Mouse (Mus musculus): ENCODE results near the gene Cyp2f2. TPM values are rescaled to one million over a fixed set of nuclear protein-coding genes. Genes with fewer than 3 reads are reported as not detected.

Cyp2f2 gene
- total RNA-seq (2018; cell fraction: chromatin; rRNA removed) = not detected
- not detected for total RNA-seq (2018; cell fraction: cytosol; rRNA removed)
- not detected for total RNA-seq (2018; cell fraction: nucleus; rRNA removed)
- polyA plus RNA-seq (2018) = not detected in 3 replicates

DNA sequence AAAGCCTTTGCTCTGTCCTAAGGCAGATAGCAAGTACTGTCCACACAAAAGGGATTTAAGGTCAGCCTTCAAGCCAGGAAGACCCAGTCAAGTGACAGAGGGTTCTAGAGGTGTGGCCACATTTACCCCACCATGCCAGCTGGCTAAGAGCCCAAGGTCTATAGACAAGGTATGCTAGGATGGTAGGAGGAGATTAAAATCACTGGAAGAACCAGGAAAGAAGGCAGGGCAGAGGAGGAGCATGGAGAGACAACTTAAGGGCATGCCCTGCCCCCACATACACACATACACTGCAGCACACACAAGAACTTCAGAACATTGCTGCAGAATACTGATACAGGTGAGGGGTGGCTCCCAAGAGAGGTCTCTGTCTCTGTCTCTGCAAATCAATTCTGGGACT lies at the start of gene Cyp2f2:
Gene Cyp2f2, plus strand, starts transcription at position 234 of the 400 bp plus-strand sequence.
- no peak within 1 kb of the TSS for H3K27ac ChIP-seq
- no peaks in the 10 kb centered on the region for H3K79me2 ChIP-seq (ENCODE audit: inconsistent target)
- no peaks in the 10 kb centered on the region for H3K36me3 ChIP-seq (ENCODE audit: inconsistent target)
- H3K4me3 ChIP-seq (ENCODE audit: inconsistent target) = no peak within 1 kb of the TSS

GRCm38 (mm10) chr7:27078641-27079040 lies 41.1 kb upstream of the Cyp2f2 start:
- no peak overlapping the region for H3K4me3 ChIP-seq (ENCODE audit: inconsistent target)
- H3K79me2 ChIP-seq (ENCODE audit: inconsistent target) = no peaks in the 10 kb centered on the region
- H3K27ac ChIP-seq = no peak overlapping the region
- WGBS (ENCODE audit: missing documents) = 67% methylated on average over 1 of the region's 1 CpGs
- H3K36me3 ChIP-seq (ENCODE audit: inconsistent target) = no peaks in the 10 kb centered on the region

DNA sequence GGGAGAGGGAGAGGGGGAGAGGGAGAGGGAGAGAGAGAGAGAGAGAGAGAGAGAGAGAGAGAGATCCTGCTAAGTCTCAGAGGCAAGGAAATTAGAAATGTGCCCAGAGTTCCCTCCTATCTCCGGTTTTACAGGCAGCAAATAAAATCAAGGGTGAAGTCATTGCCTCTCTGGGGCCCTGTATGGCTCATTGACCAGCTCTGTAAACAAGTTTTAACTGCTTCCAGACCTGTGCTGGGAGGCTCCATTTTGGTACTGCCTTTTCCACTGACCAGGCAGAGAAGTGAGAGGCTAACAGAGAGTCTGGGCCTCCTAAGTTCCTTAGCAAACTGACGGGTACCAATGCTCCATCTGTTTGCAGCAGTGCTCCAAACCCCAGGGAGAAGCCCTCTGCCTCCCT lies 38.1 kb upstream of the Cyp2f2 start:
- Histone ChIP-seq H3K79me2 (ENCODE audit: inconsistent target) (no peaks in the 10 kb centered on the region), H3K4me3 (ENCODE audit: inconsistent target) (no peak overlapping the region), H3K27ac (no peak overlapping the region), H3K36me3 (ENCODE audit: inconsistent target) (no peaks in the 10 kb centered on the region)
- 88% methylated on average over 2 of the region's 2 CpGs for WGBS (ENCODE audit: missing documents)

- 88% methylated on average over 4 of the region's 4 CpGs for WGBS (ENCODE audit: missing documents)
- H3K79me2 ChIP-seq (ENCODE audit: inconsistent target) = no peaks in the 10 kb centered on the region
- H3K4me3 ChIP-seq (ENCODE audit: inconsistent target) = no peak overlapping the region
- no peak overlapping the region for H3K27ac ChIP-seq
- H3K36me3 ChIP-seq (ENCODE audit: inconsistent target) = no peaks in the 10 kb centered on the region
Measured at GRCm38 (mm10) chr7:27091039-27091438, 28.7 kb upstream of the Cyp2f2 start.

DNA sequence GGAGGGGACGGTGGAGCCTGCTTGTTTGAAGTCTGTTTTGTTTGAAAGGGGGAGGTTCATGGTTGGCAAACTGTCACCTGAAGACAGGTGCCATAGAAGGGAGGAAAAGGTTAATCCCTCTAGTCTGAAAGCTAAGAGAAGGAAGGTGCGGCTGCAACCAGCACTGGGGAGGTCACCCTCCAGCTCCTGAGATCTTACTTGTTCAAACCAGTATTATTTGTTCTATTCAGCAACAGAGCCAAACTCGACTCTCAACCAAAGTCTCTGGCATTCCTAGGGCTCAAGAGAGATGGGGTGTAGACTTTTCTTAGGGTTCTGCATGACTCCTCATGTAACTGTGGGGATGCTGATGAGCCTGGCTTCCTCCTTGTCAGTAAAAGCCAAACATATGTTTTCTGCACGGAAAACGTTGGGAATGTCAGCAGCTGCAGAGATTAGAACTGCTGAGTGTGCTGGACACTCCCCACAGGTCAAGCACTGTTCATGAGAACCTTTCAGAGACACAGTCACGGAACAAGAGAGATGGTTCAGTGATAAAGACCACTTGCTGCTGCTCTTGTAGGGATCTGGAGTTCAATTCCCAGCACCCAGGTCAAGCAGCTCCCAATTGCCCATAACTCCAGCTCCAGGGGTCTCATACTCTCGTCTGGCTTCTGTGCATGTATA lies 27.5 kb upstream of the Cyp2f2 start:
- Histone ChIP-seq H3K27ac (no peak overlapping the region), H3K79me2 (ENCODE audit: inconsistent target) (no peaks in the 10 kb centered on the region), H3K36me3 (ENCODE audit: inconsistent target) (no peaks in the 10 kb centered on the region), H3K4me3 (ENCODE audit: inconsistent target) (no peak overlapping the region)
- WGBS (ENCODE audit: missing documents) = 81% methylated on average over 6 of the region's 7 CpGs

- H3K36me3 ChIP-seq (ENCODE audit: inconsistent target) = no peaks in the 10 kb centered on the region
- H3K4me3 ChIP-seq (ENCODE audit: inconsistent target) = no peak overlapping the region
- no peak overlapping the region for H3K27ac ChIP-seq
- no peaks in the 10 kb centered on the region for H3K79me2 ChIP-seq (ENCODE audit: inconsistent target)
- WGBS (ENCODE audit: missing documents) = 55% methylated on average over 1 of the region's 1 CpGs
Measured at GRCm38 (mm10) chr7:27092882-27093281, 26.8 kb upstream of the Cyp2f2 start.

- H3K27ac ChIP-seq = no peak overlapping the region
- H3K36me3 ChIP-seq (ENCODE audit: inconsistent target) = no peaks in the 10 kb centered on the region
- WGBS (ENCODE audit: missing documents) = 27% methylated on average over 3 of the region's 5 CpGs
- H3K79me2 ChIP-seq (ENCODE audit: inconsistent target) = no peaks in the 10 kb centered on the region
- no peak overlapping the region for H3K4me3 ChIP-seq (ENCODE audit: inconsistent target)
Measured at GRCm38 (mm10) chr7:27104882-27105281, 14.8 kb upstream of the Cyp2f2 start.

- Histone ChIP-seq H3K79me2 (ENCODE audit: inconsistent target) (no peaks in the 10 kb centered on the region), H3K27ac (no peak overlapping the region), H3K4me3 (ENCODE audit: inconsistent target) (no peak overlapping the region), H3K36me3 (ENCODE audit: inconsistent target) (no peaks in the 10 kb centered on the region)
Measured at GRCm38 (mm10) chr7:27110327-27110726, 9.4 kb upstream of the Cyp2f2 start.

DNA sequence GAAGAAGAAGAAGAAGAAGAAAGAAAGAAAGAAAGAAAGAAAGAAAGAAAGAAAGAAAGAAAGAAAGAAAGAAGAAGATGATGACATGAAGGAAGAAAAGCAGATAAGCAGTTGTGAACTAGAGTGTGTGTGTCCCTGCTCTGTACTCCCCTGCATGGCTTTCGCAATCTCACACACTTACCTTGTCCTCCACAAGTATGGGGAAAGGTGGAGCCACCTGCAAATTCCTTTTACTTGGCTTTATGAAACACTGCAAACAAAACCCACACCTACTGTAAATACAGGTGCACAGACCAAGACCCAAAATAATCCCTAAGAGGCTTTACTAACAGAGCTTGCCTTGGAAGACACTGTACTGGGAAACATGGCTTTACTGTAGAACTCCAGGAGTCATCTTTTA lies 8.7 kb upstream of the Cyp2f2 start:
- 89% methylated on average over 1 of the region's 1 CpGs for WGBS (ENCODE audit: missing documents)
- no peaks in the 10 kb centered on the region for H3K36me3 ChIP-seq (ENCODE audit: inconsistent target)

GRCm38 (mm10) chr7:27111987-27112386 lies 7.7 kb upstream of the Cyp2f2 start:
- no peaks in the 10 kb centered on the region for H3K79me2 ChIP-seq (ENCODE audit: inconsistent target)
- H3K27ac ChIP-seq = no peak overlapping the region
- H3K36me3 ChIP-seq (ENCODE audit: inconsistent target) = no peaks in the 10 kb centered on the region
- WGBS (ENCODE audit: missing documents) = 69% methylated on average over 3 of the region's 3 CpGs
- H3K4me3 ChIP-seq (ENCODE audit: inconsistent target) = no peak overlapping the region

More for the DNA sequence above, 8.7 kb upstream of the Cyp2f2 start:
- no peak overlapping the region for H3K27ac ChIP-seq
- no peaks in the 10 kb centered on the region for H3K79me2 ChIP-seq (ENCODE audit: inconsistent target)
- H3K4me3 ChIP-seq (ENCODE audit: inconsistent target) = no peak overlapping the region

- H3K27ac ChIP-seq = no peak overlapping the region
- no peaks in the 10 kb centered on the region for H3K36me3 ChIP-seq (ENCODE audit: inconsistent target)
- no peaks in the 10 kb centered on the region for H3K79me2 ChIP-seq (ENCODE audit: inconsistent target)
- WGBS (ENCODE audit: missing documents) = 31% methylated on average over 4 of the region's 4 CpGs
- no peak overlapping the region for H3K4me3 ChIP-seq (ENCODE audit: inconsistent target)
Measured at GRCm38 (mm10) chr7:27118033-27118511, 1.6 kb upstream of the Cyp2f2 start.

GRCm38 (mm10) chr7:27124305-27124832 lies 4.7 kb downstream of the Cyp2f2 start:
- H3K4me3 ChIP-seq (ENCODE audit: inconsistent target) = no peak overlapping the region
- H3K79me2 ChIP-seq (ENCODE audit: inconsistent target) = no peaks in the 10 kb centered on the region
- H3K36me3 ChIP-seq (ENCODE audit: inconsistent target) = no peaks in the 10 kb centered on the region
- 81% methylated on average over 5 of the region's 5 CpGs for WGBS (ENCODE audit: missing documents)
- H3K27ac ChIP-seq = no peak overlapping the region

DNA sequence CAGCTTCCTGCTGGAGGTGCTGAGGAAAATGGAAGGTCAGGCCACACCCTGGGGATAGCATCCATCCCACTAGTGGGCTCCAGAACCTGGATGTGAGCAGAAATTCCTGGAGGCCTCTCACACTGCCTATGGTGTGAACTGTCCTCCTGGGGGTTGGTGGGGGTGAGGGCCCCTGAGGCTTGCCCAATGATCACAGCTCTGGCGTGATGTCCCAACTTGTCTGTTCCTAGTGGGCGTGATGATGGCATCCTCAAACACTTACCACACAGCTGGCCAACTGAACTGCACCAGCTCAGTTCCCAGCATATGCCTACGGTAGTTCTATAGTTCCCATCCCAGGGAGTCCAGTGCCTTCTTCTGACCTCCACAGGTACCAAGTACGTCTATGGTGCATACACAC lies 5.3 kb downstream of the Cyp2f2 start:
- 76% methylated on average over 4 of the region's 4 CpGs for WGBS (ENCODE audit: missing documents)
- Histone ChIP-seq H3K36me3 (ENCODE audit: inconsistent target) (no peaks in the 10 kb centered on the region), H3K79me2 (ENCODE audit: inconsistent target) (no peaks in the 10 kb centered on the region), H3K4me3 (ENCODE audit: inconsistent target) (no peak overlapping the region), H3K27ac (no peak overlapping the region)

DNA sequence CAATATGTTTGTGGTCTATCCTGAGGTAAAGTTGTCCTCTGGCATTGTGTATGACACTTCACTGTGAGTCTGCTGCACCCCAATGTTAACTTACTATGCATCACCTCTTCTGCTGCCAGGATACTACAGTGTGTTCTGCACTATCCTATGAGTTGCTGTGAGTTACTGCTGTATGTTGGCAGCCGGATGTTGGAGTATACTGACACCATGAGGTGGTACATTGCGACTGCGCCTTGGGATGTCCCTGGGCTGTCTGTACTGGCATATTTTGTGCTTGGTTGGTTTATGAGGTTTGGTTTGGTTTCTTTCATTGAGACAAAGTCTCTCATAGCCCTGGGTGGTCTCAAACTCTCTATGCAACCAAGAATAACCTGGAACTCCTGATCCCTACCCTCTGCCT lies 8.5 kb downstream of the Cyp2f2 start:
- no peak overlapping the region for H3K27ac ChIP-seq
- no peak overlapping the region for H3K4me3 ChIP-seq (ENCODE audit: inconsistent target)
- H3K36me3 ChIP-seq (ENCODE audit: inconsistent target) = no peaks in the 10 kb centered on the region
- 17% methylated on average over 3 of the region's 3 CpGs for WGBS (ENCODE audit: missing documents)
- H3K79me2 ChIP-seq (ENCODE audit: inconsistent target) = no peaks in the 10 kb centered on the region

DNA sequence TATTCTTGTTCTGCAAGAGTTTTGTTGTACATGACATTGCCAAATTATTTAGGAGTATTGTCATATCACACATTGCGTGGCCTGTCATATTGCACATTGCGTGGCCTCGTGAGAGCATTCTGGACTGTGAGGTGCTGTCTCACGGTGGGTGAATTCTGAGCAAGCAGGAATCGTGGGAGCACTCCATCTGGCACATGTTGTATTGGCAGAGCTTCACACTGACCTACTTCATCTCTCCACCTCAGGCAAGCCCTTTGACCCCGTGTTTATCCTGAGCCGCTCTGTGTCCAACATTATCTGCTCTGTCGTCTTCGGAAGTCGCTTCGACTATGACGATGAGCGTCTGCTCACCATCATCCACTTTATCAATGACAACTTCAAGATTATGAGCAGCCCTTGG lies 9.2 kb downstream of the Cyp2f2 start:
- no peak overlapping the region for H3K4me3 ChIP-seq (ENCODE audit: inconsistent target)
- WGBS (ENCODE audit: missing documents) = 86% methylated on average over 13 of the region's 13 CpGs

DNA sequence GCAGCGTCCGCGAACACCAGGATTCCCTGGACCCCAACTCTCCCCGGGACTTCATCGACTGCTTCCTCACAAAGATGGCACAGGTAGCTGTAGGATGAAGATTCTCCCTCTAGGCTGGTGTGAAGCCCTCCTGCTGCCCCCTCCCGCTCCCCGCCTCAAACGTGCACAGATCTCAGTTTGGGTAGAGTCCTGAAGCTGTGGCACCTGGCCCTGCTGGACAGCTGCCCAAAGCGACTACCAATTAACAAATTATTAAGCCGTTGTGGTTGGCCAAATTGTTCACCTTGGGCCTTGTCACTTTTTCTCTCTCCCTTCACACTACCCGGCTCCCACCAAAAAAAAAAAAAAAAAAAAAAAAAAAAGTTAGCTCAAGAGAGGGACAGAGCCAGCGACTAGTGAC lies 10.1 kb downstream of the Cyp2f2 start:
- no peak overlapping the region for H3K4me3 ChIP-seq (ENCODE audit: inconsistent target)
- no peaks in the 10 kb centered on the region for H3K79me2 ChIP-seq (ENCODE audit: inconsistent target)
- no peaks in the 10 kb centered on the region for H3K36me3 ChIP-seq (ENCODE audit: inconsistent target)
- H3K27ac ChIP-seq = no peak overlapping the region
- 81% methylated on average over 8 of the region's 12 CpGs for WGBS (ENCODE audit: missing documents)

More for the DNA sequence above, 9.2 kb downstream of the Cyp2f2 start:
- Histone ChIP-seq H3K79me2 (ENCODE audit: inconsistent target) (no peaks in the 10 kb centered on the region), H3K27ac (no peak overlapping the region), H3K36me3 (ENCODE audit: inconsistent target) (no peaks in the 10 kb centered on the region)

All from macrophage (primary cell).